Mouse (Mus musculus): ENCODE data around the gene Kcnb1.

GRCm38 (mm10) chr2:167144439-167145307, 45.3 kb downstream of the Kcnb1 start:
- no peak for TF ChIP-seq CTCF (conservative IDR thresholded peaks at IDR 0.05; ENCODE audit: low read length)
- TF ChIP-seq POU5F1 (IDR thresholded peaks at IDR 0.05; ENCODE audit: borderline replicate concordance, low read length) = no peak
